Mouse (Mus musculus) testis, postnatal 14 days (tissue): ENCODE results near the gene Rab37.
A peak's percentile ranks its signal among the peaks of the same experiment; 100 is the strongest.

Experiments used
- DNase-seq: peaks from one replicate; pipeline ENCODE4 v3.0.0; 2021; ENCODE audit warnings: low spot score

Rab37 gene

GRCm38 (mm10) chr11:115197558-115197957, 106.3 kb downstream of the Rab37 start:
- no peak for DNase-seq

- DNase-seq = no peak
These were observed 107.7 kb downstream of the Rab37 start for GRCm38 (mm10) chr11:115198932-115199384.

- DNase-seq = no peak
These were observed 109.3 kb downstream of the Rab37 start for GRCm38 (mm10) chr11:115200520-115200919.

GRCm38 (mm10) chr11:115202316-115202715, 111.1 kb downstream of the Rab37 start:
- DNase-seq = peak; percentile 43

GRCm38 (mm10) chr11:115202756-115203155, 111.5 kb downstream of the Rab37 start:
- DNase-seq = no peak

GRCm38 (mm10) chr11:115208126-115208525, 116.9 kb downstream of the Rab37 start:
- DNase-seq = no peak

GRCm38 (mm10) chr11:115208776-115209732, 117.8 kb downstream of the Rab37 start:
- no peak for DNase-seq

- DNase-seq = no peak
These were observed 118.7 kb downstream of the Rab37 start for GRCm38 (mm10) chr11:115209958-115210357.
